Comparison of ENCODE assay signal across 28 mouse cellular contexts in the genomic region with DNA sequence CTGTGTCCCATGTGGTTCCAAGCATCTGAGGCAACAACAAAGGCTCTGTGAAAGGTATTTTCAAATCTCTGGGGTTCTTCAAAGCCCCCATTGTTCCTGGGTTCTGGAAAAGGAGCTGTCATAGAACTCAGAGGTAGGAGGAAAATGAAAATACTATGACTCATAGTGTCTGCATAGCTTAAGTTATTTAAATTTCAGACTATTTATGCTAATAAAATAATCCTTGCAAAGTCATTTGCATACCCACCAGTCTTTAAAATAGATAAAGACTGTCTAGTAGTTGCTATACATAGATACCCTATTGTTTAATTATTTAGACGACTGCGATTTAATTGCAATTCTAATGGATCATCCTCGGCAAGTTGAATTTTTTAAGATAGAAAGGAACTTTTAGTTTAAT.
DNase-seq lines count a peak whose midpoint lies in the region; ATAC-seq and TF ChIP-seq lines count a peak whose summit lies in the region.
"Had no signal": no experiment of that assay in that cellular context is flagged by ENCODE, and none has a peak within 500 bp of the region (broad histone marks: within the 10 kb centered on the region; RNA-seq: fewer than 3 reads in every experiment).

No protein-coding gene starts in this region.

- H3K9ac ChIP-seq in forebrain, embryonic 15.5 days (replicated peaks) = no peak overlapping the region
- H3K9ac ChIP-seq in forebrain, embryonic 14.5 days (ENCODE audit: low read length) = no peak overlapping the region
- H3K9ac ChIP-seq in midbrain, embryonic 15.5 days = no peak overlapping the region
- no peak overlapping the region for H3K9ac ChIP-seq in midbrain, postnatal 0 days (replicated peaks; ENCODE audit: low read length, poor library complexity, severe bottlenecking)
- H3K9ac ChIP-seq in hindbrain, embryonic 12.5 days = no peak overlapping the region
- H3K9ac ChIP-seq: embryonic facial prominence, embryonic 13.5 days; hindbrain, embryonic 13.5 days; intestine, embryonic 15.5 days had no signal

- no peak overlapping the region for H3K4me2 ChIP-seq in forebrain, embryonic 15.5 days (replicated peaks)
- no peak overlapping the region for H3K4me2 ChIP-seq in forebrain, embryonic 14.5 days (ENCODE audit: low read length)
- H3K4me2 ChIP-seq in midbrain, embryonic 15.5 days = no peak overlapping the region
- H3K4me2 ChIP-seq in midbrain, postnatal 0 days (ENCODE audit: low read depth, low read length, poor library complexity, severe bottlenecking) = no peak overlapping the region
- H3K4me2 ChIP-seq in hindbrain, embryonic 12.5 days (replicated peaks) = no peak overlapping the region
- H3K4me2 ChIP-seq: embryonic facial prominence, embryonic 13.5 days; heart, embryonic 11.5 days; hindbrain, embryonic 13.5 days; intestine, embryonic 15.5 days had no signal

- H3K36me3 ChIP-seq in forebrain, embryonic 15.5 days = no peaks in the 10 kb centered on the region
- no peaks in the 10 kb centered on the region for H3K36me3 ChIP-seq in forebrain, embryonic 14.5 days (ENCODE audit: control insufficient read depth, insufficient read depth, low read length)
- no peaks in the 10 kb centered on the region for H3K36me3 ChIP-seq in midbrain, embryonic 15.5 days (replicated peaks)
- no peaks in the 10 kb centered on the region for H3K36me3 ChIP-seq in midbrain, postnatal 0 days (ENCODE audit: insufficient read depth, low read length)
- no peaks in the 10 kb centered on the region for H3K36me3 ChIP-seq in hindbrain, embryonic 12.5 days
- H3K36me3 ChIP-seq: embryonic facial prominence, embryonic 10.5 days; embryonic facial prominence, embryonic 13.5 days; G1E; hindbrain, embryonic 13.5 days; intestine, embryonic 15.5 days had no signal

- no peak for DNase-seq in forebrain, embryonic 14.5 days (ENCODE audit: low spot score)
- DNase-seq in left cerebral cortex, adult 11 months (ENCODE audit: low spot score) = peak; percentile 3
- no peak for DNase-seq in left cerebral cortex, adult 8-10 months (ENCODE audit: low spot score in 2 of 2)
- no peak for DNase-seq in midbrain, postnatal 0 days (ENCODE audit: low spot score)
- DNase-seq in Muller cell, postnatal 12 days (ENCODE audit: inconsistent ontology term) = peak; percentile 40
- DNase-seq: adrenal gland, adult 2 months; adrenal gland, postnatal 14 days; B cell, adult 2 months; cerebellum, adult 11-12 months; cerebellum, adult 8-10 months; cerebellum, postnatal 10 days; cerebellum, postnatal 36 days; embryo, embryonic 11 days; gastrocnemius, adult 2 months; gastrocnemius, postnatal 14 days; heart, adult 11 months had no signal

- peak; percentile 60 for ATAC-seq in forebrain, embryonic 15.5 days (replicated peaks)
- no peak for ATAC-seq in forebrain, embryonic 14.5 days
- peak; percentile 33; the same call in 1 of the 2 replicates for ATAC-seq in midbrain, embryonic 15.5 days (replicated peaks)
- no peak for ATAC-seq in midbrain, postnatal 0 days (ENCODE audit: low FRiP score)
- ATAC-seq in hindbrain, embryonic 12.5 days (ENCODE audit: low FRiP score) = no peak
- ATAC-seq: hindbrain, embryonic 16.5 days; intestine, embryonic 15.5 days had no signal

- no peak overlapping the region for H3K27ac ChIP-seq in forebrain, embryonic 15.5 days (replicated peaks)
- no peak overlapping the region for H3K27ac ChIP-seq in forebrain, embryonic 14.5 days (ENCODE audit: low read depth, low read length)
- H3K27ac ChIP-seq in midbrain, embryonic 15.5 days = no peak overlapping the region
- H3K27ac ChIP-seq in midbrain, postnatal 0 days (ENCODE audit: low read depth, low read length) = no peak overlapping the region
- no peak overlapping the region for H3K27ac ChIP-seq in hindbrain, embryonic 12.5 days
- H3K27ac ChIP-seq: embryonic facial prominence, embryonic 10.5 days; embryonic facial prominence, embryonic 13.5 days; gastrocnemius, adult 2 months; hindbrain, embryonic 13.5 days; intestine, embryonic 15.5 days had no signal

- no peaks in the 10 kb centered on the region for H3K27me3 ChIP-seq in forebrain, embryonic 15.5 days
- no peaks in the 10 kb centered on the region for H3K27me3 ChIP-seq in forebrain, embryonic 14.5 days (replicated peaks; ENCODE audit: control insufficient read depth, insufficient read depth, low read length)
- no peaks in the 10 kb centered on the region for H3K27me3 ChIP-seq in midbrain, embryonic 15.5 days (replicated peaks)
- H3K27me3 ChIP-seq in midbrain, postnatal 0 days (ENCODE audit: insufficient read depth, low read length) = no peaks in the 10 kb centered on the region
- H3K27me3 ChIP-seq in hindbrain, embryonic 12.5 days = no peaks in the 10 kb centered on the region
- H3K27me3 ChIP-seq: CH12.LX; embryonic facial prominence, embryonic 13.5 days; hindbrain, embryonic 13.5 days; intestine, embryonic 15.5 days had no signal

- TF ChIP-seq CTCF in midbrain, postnatal 0 days (IDR thresholded peaks at IDR 0.05) = no peak

- WGBS in forebrain, embryonic 15.5 days = 70% methylated on average over 3 of the region's 3 CpGs
- 76% methylated on average over 3 of the region's 3 CpGs for WGBS in forebrain, embryonic 14.5 days
- WGBS in midbrain, embryonic 15.5 days = 73% methylated on average over 3 of the region's 3 CpGs
- 66% methylated on average over 3 of the region's 3 CpGs for WGBS in midbrain, postnatal 0 days
- WGBS in hindbrain, embryonic 12.5 days = 94% methylated on average over 3 of the region's 3 CpGs

- H3K4me1 ChIP-seq in forebrain, embryonic 15.5 days = no peaks in the 10 kb centered on the region
- H3K4me1 ChIP-seq in forebrain, embryonic 14.5 days (ENCODE audit: control insufficient read depth, insufficient read depth, low read length) = no peaks in the 10 kb centered on the region
- no peaks in the 10 kb centered on the region for H3K4me1 ChIP-seq in midbrain, embryonic 15.5 days
- no peaks in the 10 kb centered on the region for H3K4me1 ChIP-seq in midbrain, postnatal 0 days (ENCODE audit: insufficient read depth, low read length)
- H3K4me1 ChIP-seq in hindbrain, embryonic 12.5 days = no peaks in the 10 kb centered on the region
- H3K4me1 ChIP-seq: embryonic facial prominence, embryonic 10.5 days; embryonic facial prominence, embryonic 13.5 days; hindbrain, embryonic 13.5 days; intestine, embryonic 15.5 days had no signal

- no peaks in the 10 kb centered on the region for H3K9me3 ChIP-seq in forebrain, embryonic 15.5 days
- no peaks in the 10 kb centered on the region for H3K9me3 ChIP-seq in forebrain, embryonic 14.5 days (replicated peaks; ENCODE audit: control insufficient read depth, low read length)
- no peaks in the 10 kb centered on the region for H3K9me3 ChIP-seq in midbrain, embryonic 15.5 days
- no peaks in the 10 kb centered on the region for H3K9me3 ChIP-seq in midbrain, postnatal 0 days (ENCODE audit: low read length)
- H3K9me3 ChIP-seq in hindbrain, embryonic 12.5 days (replicated peaks) = no peaks in the 10 kb centered on the region
- H3K9me3 ChIP-seq: embryonic facial prominence, embryonic 10.5 days; embryonic facial prominence, embryonic 13.5 days; hindbrain, embryonic 13.5 days; intestine, embryonic 15.5 days had no signal

- no peak overlapping the region for H3K4me3 ChIP-seq in forebrain, embryonic 15.5 days
- H3K4me3 ChIP-seq in forebrain, embryonic 14.5 days (ENCODE audit: low read depth, low read length) = no peak overlapping the region
- no peak overlapping the region for H3K4me3 ChIP-seq in midbrain, embryonic 15.5 days
- no peak overlapping the region for H3K4me3 ChIP-seq in midbrain, postnatal 0 days (ENCODE audit: low read depth, low read length)
- no peak overlapping the region for H3K4me3 ChIP-seq in hindbrain, embryonic 12.5 days
- H3K4me3 ChIP-seq: embryonic facial prominence, embryonic 10.5 days; embryonic facial prominence, embryonic 13.5 days; erythroblast, embryonic 14.5 days; gastrocnemius, adult 2 months; hindbrain, embryonic 13.5 days; intestine, embryonic 15.5 days had no signal

Comparison
In these comparisons a context has a peak if more than half of its experiments do, and no peak if none do; other contexts are left out.
1. ATAC-seq: peak in forebrain, embryonic 15.5 days (single experiment) and midbrain, embryonic 15.5 days (single experiment); none in forebrain, embryonic 14.5 days (single experiment), midbrain, postnatal 0 days (single experiment) and hindbrain, embryonic 12.5 days (single experiment).
2. DNase-seq: peak in left cerebral cortex, adult 11 months (single experiment) and Muller cell, postnatal 12 days (single experiment); none in forebrain, embryonic 14.5 days (single experiment), left cerebral cortex, adult 8-10 months (0 of 2) and midbrain, postnatal 0 days (single experiment).